Mouse (Mus musculus) intestine, postnatal 0 days (tissue): ENCODE data around the gene Nfkbil1. TPM values are rescaled to one million over a fixed set of nuclear protein-coding genes. Genes with fewer than 3 reads are reported as not detected.

Experiments used
- ATAC-seq: fragments of 200-750 bp; cut with Nextera tagmentation; 2 replicates; pipeline ENCODE4 v1.8.0; 2017; ENCODE audit warnings: mild to moderate bottlenecking, moderate TSS enrichment, moderate library complexity
- H3K27ac ChIP-seq: fragments of 300-500 bp; sonication (generic); 2 replicates; pipeline ENCODE4 v1.5.1; 2014; ENCODE audit warnings: mild to moderate bottlenecking, low read depth, low read length, moderate library complexity
- H3K27me3 ChIP-seq: fragments of 300-500 bp; sonication (generic); replicated peaks from 2 replicates; pipeline ENCODE4 v1.6.1; 2014; ENCODE audit warnings: low read length, mixed read lengths; ENCODE audit not compliant: control insufficient read depth, insufficient read depth
- H3K36me3 ChIP-seq: fragments of 300-500 bp; sonication (generic); 2 replicates; pipeline ENCODE4 v1.6.1; 2014; ENCODE audit warnings: mild to moderate bottlenecking, moderate library complexity; ENCODE audit not compliant: control insufficient read depth, insufficient read depth
- H3K4me1 ChIP-seq: fragments of 300-500 bp; sonication (generic); replicated peaks from 2 replicates; pipeline ENCODE4 v1.6.1; 2014; ENCODE audit warnings: antibody characterized with exemption, low read length, mixed read lengths; ENCODE audit not compliant: control insufficient read depth, insufficient read depth
- H3K4me2 ChIP-seq: fragments of 300-500 bp; sonication (generic); replicated peaks from 2 replicates; pipeline ENCODE4 v1.6.1; 2014; ENCODE audit warnings: low read depth, mild to moderate bottlenecking, moderate library complexity
- H3K4me3 ChIP-seq: fragments of 300-500 bp; sonication (generic); 2 replicates; pipeline ENCODE4 v1.5.1; 2014; ENCODE audit warnings: low read depth, low read length
- H3K9ac ChIP-seq: fragments of 300-500 bp; sonication (generic); 2 replicates; pipeline ENCODE4 v1.6.1; 2014; ENCODE audit warnings: mild to moderate bottlenecking, low read depth, low read length
- H3K9me3 ChIP-seq: fragments of 300-500 bp; sonication (generic); 2 replicates; pipeline ENCODE4 v1.6.1; 2016; ENCODE audit warnings: mixed run types; ENCODE audit not compliant: control insufficient read depth
- CTCF ChIP-seq: sonication (generic); IDR thresholded peaks from 2 replicates; pipeline ENCODE4 v1.5.1; 2016; ENCODE audit warnings: low read depth, mild to moderate bottlenecking, control low read depth, antibody characterized with exemption, moderate library complexity
- WGBS: fragments of 180-500 bp; shearing (Covaris S2); extraction: QIAGEN DNeasy Blood & Tissue Kit; methylation state at CpG from one replicate; pipeline ENCODE4 v1.1.7; 2014; 5-methylcytosine and 5-hydroxymethylcytosine counted together
- polyA plus RNA-seq: library from polyadenylated mRNA; unstranded; fragments of >200 nt; fragmentation: Nextera tagmentation; extraction: Ambion mirVana; gene quantifications from 2 replicates; pipeline ENCODE4 v1.2.1, GENCODE M21; 2015

Gene Nfkbil1
- polyA plus RNA-seq, 1 experiment from 2014 or later: 8.1 TPM

DNA sequence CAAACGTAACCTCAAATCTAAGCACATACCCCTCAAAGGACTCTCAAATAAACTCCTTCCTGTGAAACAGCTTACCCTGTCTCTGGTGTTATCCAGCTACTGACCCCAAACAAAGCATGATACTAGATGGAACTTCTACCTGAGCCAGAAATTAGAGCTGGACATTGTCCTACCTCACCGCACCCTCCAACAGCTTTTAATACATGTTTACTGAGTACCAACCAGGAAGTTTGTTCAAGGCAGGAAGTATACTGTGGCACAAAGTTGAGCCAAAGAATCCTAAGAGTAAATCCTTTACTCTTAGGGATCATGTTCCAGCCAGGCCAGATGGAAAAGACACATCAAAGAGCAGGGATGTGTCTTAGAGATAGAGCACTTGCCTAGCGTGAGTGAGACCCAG is 25.0 kb downstream of the Nfkbil1 start:
- Histone ChIP-seq H3K9ac (no peak overlapping the region), H3K4me1 (no peaks in the 10 kb centered on the region), H3K4me3 (no peak overlapping the region), H3K4me2 (no peak overlapping the region), H3K27ac (no peak overlapping the region), H3K9me3 (no peaks in the 10 kb centered on the region), H3K36me3 (no peaks in the 10 kb centered on the region), H3K27me3 (no peaks in the 10 kb centered on the region)
- WGBS: 46% methylated on average over 3 of the region's 3 CpGs
- ATAC-seq: 0 out of 2 replicates have a peak, but pooled peaks have one; percentile 25
- TF ChIP-seq CTCF: no peak

DNA sequence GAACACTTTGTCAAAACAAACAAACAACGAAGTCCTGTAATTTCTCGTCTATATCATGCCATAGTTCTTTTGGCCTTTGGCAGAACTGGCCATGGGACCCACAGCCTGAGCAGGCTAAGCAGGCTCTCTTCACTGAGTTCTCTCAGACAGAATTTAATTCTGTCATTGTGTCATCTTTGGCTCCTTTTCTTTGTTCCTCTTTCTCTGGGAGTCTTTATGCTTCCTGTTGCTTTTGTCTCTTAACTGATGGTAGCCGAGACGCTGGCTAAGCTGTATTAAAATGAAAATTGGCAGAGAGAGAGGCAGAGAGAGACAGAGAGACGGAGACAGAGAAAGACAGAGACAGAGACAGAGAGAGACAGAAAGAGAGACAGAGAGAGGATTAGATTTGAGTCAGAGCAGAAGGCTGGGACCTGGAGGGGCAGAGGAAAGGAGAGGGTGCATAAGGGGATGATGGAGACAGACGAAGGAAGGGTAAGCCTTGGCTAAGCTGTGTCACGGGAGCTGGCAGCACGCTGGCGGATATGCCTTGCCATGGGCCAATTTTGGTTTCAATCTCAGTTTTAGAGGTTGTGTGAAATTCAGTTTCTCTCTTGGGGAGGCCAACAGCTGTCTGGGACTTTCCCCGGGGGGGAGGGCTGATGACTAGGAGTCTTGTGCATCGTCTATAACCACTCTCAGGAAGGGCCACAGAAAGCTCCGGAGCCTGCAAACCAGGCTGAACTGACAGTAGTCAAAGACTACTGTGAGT is 25.6 kb downstream of the Nfkbil1 start:
- Histone ChIP-seq H3K9ac (no peak overlapping the region), H3K36me3 (no peaks in the 10 kb centered on the region), H3K9me3 (no peaks in the 10 kb centered on the region), H3K4me1 (no peaks in the 10 kb centered on the region), H3K27me3 (no peaks in the 10 kb centered on the region; the same call in 1 of the 2 replicates), H3K4me3 (no peak overlapping the region), H3K4me2 (no peak overlapping the region), H3K27ac (no peak overlapping the region)
- WGBS: 76% methylated on average over 12 of the region's 12 CpGs
- ATAC-seq: no peak
- TF ChIP-seq CTCF: no peak

- peaks cover 16% of the 10 kb centered on the region for H3K27me3 ChIP-seq
- no peaks in the 10 kb centered on the region for H3K4me1 ChIP-seq
- H3K9ac ChIP-seq: no peak overlapping the region
- H3K4me2 ChIP-seq: no peak overlapping the region
- no peaks in the 10 kb centered on the region for H3K9me3 ChIP-seq
- WGBS: 62% methylated on average over 10 of the region's 10 CpGs
- ATAC-seq: no peak
- no peak overlapping the region for H3K27ac ChIP-seq
- H3K4me3 ChIP-seq: no peak overlapping the region
- no peak for TF ChIP-seq CTCF
- no peaks in the 10 kb centered on the region for H3K36me3 ChIP-seq
Measured at GRCm38 (mm10) chr17:35205380-35205769, 30.2 kb downstream of the Nfkbil1 start.

- H3K9me3 ChIP-seq: no peaks in the 10 kb centered on the region
- TF ChIP-seq CTCF: no peak
- no peaks in the 10 kb centered on the region for H3K36me3 ChIP-seq
- H3K4me1 ChIP-seq: no peaks in the 10 kb centered on the region
- H3K9ac ChIP-seq: no peak within 1 kb of the TSS
- no peak within 1 kb of the TSS for H3K4me3 ChIP-seq
- H3K27me3 ChIP-seq: peaks cover 16% of the 10 kb centered on the region
- H3K4me2 ChIP-seq: no peak within 1 kb of the TSS
- 46% methylated on average over 20 of the region's 20 CpGs for WGBS
- H3K27ac ChIP-seq: no peak within 1 kb of the TSS
- ATAC-seq: no peak
Measured at GRCm38 (mm10) chr17:35204494-35205379, 30.9 kb downstream of the Nfkbil1 start, which contains the start of gene Lta. Gene Lta (minus strand): TSS chr17:35205351.

DNA sequence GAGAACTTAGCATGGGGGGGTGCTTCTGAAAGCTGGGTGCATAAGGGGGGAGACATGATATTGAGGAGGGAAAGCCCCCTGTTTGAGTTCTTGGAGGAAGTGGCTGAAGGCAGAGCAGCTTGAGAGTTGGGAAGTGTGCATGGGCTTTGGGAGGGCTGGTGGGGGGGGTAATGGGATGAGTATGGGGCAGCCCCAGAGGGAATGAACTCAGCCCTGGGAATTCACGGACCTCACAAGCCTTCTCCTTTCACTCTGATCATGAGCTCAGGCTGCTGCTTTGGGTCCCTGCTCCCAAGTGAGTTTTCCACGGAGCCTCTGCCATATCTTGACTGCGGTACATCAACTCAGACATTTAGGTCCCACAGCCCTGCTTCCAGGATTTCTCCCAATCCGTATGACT is 33.1 kb downstream of the Nfkbil1 start:
- H3K4me3 ChIP-seq: no peak overlapping the region
- TF ChIP-seq CTCF: no peak
- H3K9ac ChIP-seq: no peak overlapping the region
- H3K27me3 ChIP-seq: peaks cover 16% of the 10 kb centered on the region
- 71% methylated on average over 4 of the region's 4 CpGs for WGBS
- no peaks in the 10 kb centered on the region for H3K4me1 ChIP-seq
- no peaks in the 10 kb centered on the region for H3K36me3 ChIP-seq
- no peak overlapping the region for H3K4me2 ChIP-seq
- H3K9me3 ChIP-seq: no peaks in the 10 kb centered on the region
- H3K27ac ChIP-seq: no peak overlapping the region
- ATAC-seq: no peak

DNA sequence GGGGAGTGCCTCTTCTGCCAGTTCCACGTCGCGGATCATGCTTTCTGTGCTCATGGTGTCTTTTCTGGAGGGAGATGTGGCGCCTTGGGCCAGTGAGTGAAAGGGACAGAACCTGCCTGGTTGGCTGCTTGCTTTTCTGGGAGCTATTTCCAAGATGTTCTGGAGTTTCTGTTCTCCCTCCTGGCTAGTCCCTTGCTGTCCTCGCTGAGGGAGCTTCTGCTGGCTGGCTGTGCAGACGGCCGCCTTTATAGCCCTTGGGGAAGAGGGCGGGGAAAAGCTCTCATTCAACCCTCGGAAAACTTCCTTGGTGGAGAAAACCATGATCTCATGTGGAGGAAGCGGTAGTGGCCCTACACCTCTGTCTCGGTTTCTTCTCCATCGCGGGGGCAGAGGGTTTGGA is 33.8 kb downstream of the Nfkbil1 start, which contains the start of gene Tnf:
Gene Tnf, minus strand, starts transcription at position 221 of the 400 bp plus-strand sequence.
- Histone ChIP-seq H3K4me2 (peak within 1 kb of the TSS; percentile 45), H3K27me3 (peaks cover 16% of the 10 kb centered on the region), H3K27ac (no peak within 1 kb of the TSS), H3K4me1 (no peaks in the 10 kb centered on the region), H3K9ac (0 out of 2 replicates have a peak within 1 kb of the TSS, but pooled peaks have one; percentile 26), H3K4me3 (0 out of 2 replicates have a peak within 1 kb of the TSS, but pooled peaks have one; percentile 9), H3K36me3 (no peaks in the 10 kb centered on the region), H3K9me3 (no peaks in the 10 kb centered on the region)
- no peak for TF ChIP-seq CTCF
- 24% methylated on average over 13 of the region's 13 CpGs for WGBS
- no peak for ATAC-seq
